Mouse (Mus musculus): Measurements from ENCODE around the gene Ccdc117. TPM values are rescaled to one million over a fixed set of nuclear protein-coding genes. Genes with fewer than 3 reads are reported as not detected.

Ccdc117 gene
- polyA plus RNA-seq, 1 experiment, result 9.0 TPM

- H3ac ChIP-seq (ENCODE audit: control insufficient read depth, insufficient read length), result no peak overlapping the region
- peaks cover 58% of the 10 kb centered on the region for H3K36me3 ChIP-seq (ENCODE audit: control insufficient read depth, insufficient read depth)
- no peak overlapping the region for H3K4me2 ChIP-seq (ENCODE audit: low read depth)
- no peaks in the 10 kb centered on the region for H3K79me2 ChIP-seq (ENCODE audit: control insufficient read depth, insufficient read depth)
- no peak overlapping the region for H3K4me3 ChIP-seq
- no peaks in the 10 kb centered on the region for H3K27me3 ChIP-seq (ENCODE audit: control insufficient read depth, insufficient read depth, insufficient read length)
- no peak for TF ChIP-seq MYOD1 (IDR thresholded peaks at IDR 0.05; ENCODE audit: control insufficient read depth in 1 of 3, insufficient read length in 2 of 3, low read depth in 2 of 3)
- no peak for TF ChIP-seq E2F4 (IDR thresholded peaks at IDR 0.05; ENCODE audit: insufficient read depth)
- TF ChIP-seq POLR2AphosphoS2 (IDR thresholded peaks at IDR 0.05; ENCODE audit: insufficient read length, low read depth), result no peak
- no peak for TF ChIP-seq REST (IDR thresholded peaks at IDR 0.05; ENCODE audit: insufficient read depth, insufficient read length)
Observed at GRCm38 (mm10) chr11:5530172-5530571, 11.8 kb downstream of the Ccdc117 start.

- H3ac ChIP-seq (ENCODE audit: control insufficient read depth, insufficient read length), result no peak overlapping the region
- no peak overlapping the region for H3K4me2 ChIP-seq (ENCODE audit: low read depth)
- H3K79me2 ChIP-seq (ENCODE audit: control insufficient read depth, insufficient read depth), result peaks cover 4% of the 10 kb centered on the region
- H3K36me3 ChIP-seq (ENCODE audit: control insufficient read depth, insufficient read depth), result peaks cover 64% of the 10 kb centered on the region
- TF ChIP-seq TCF3 (IDR thresholded peaks at IDR 0.05; ENCODE audit: insufficient read length, low read depth), result no peak
- TF ChIP-seq MYOG (IDR thresholded peaks at IDR 0.05; ENCODE audit: control insufficient read depth in 1 of 3, insufficient read depth in 1 of 3, insufficient read length in 2 of 3, low read depth in 2 of 3), result no peak
- no peak for TF ChIP-seq E2F4 (IDR thresholded peaks at IDR 0.05; ENCODE audit: insufficient read depth)
- no peak for TF ChIP-seq REST (IDR thresholded peaks at IDR 0.05; ENCODE audit: insufficient read depth, insufficient read length)
- TF ChIP-seq TCF12 (IDR thresholded peaks at IDR 0.05; ENCODE audit: insufficient read depth, poor library complexity, severe bottlenecking), result no peak
- TF ChIP-seq POLR2AphosphoS2 (IDR thresholded peaks at IDR 0.05; ENCODE audit: insufficient read length, low read depth), result no peak
- TF ChIP-seq SRF (IDR thresholded peaks at IDR 0.05; ENCODE audit: control insufficient read depth, insufficient read length, low read depth), result no peak
- no peak for TF ChIP-seq MAX (IDR thresholded peaks at IDR 0.05; ENCODE audit: low read depth)
- no peak for TF ChIP-seq CEBPB (IDR thresholded peaks at IDR 0.05; ENCODE audit: insufficient read depth, poor library complexity, severe bottlenecking)
- TF ChIP-seq USF1 (IDR thresholded peaks at IDR 0.05; ENCODE audit: low read depth), result no peak
- TF ChIP-seq MYOD1 (IDR thresholded peaks at IDR 0.05; ENCODE audit: control insufficient read depth in 1 of 3, insufficient read length in 2 of 3, low read depth in 2 of 3), result no peak
- no peak for TF ChIP-seq POLR2A (IDR thresholded peaks at IDR 0.05; ENCODE audit: insufficient read length, low read depth)
- no peak overlapping the region for H3K4me3 ChIP-seq
- no peaks in the 10 kb centered on the region for H3K27me3 ChIP-seq (ENCODE audit: control insufficient read depth, insufficient read depth, insufficient read length)
Observed at GRCm38 (mm10) chr11:5528841-5529240, 13.1 kb downstream of the Ccdc117 start.

DNA sequence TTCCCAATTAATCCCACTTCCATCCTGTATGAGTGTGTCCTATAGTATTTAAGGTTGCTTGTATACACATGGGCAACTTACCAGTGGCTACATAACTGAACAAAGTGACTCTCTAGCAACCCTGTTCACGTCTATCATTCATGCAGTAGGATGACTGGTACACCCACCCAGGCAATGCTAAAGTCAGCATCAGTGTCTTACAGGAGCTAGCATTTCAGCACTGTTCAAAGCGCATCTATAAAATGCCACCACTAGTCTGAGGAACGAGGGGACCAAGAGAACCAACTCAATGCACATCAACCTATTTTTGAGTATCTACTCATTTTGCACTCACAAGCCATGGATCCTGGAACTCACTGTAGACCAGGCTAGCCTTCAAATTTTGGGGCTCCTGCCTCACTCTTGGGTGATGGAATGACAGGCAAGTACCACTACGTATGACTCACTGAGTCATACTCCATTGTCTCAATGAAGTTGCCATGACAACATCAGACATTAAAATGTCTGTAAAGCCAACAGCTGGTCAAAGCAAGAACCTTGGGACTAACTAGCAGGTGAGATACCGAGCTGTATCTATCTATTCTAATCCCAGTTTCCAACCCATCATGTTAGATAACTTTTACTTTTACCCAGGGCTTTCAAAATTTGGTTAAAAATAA is 14.0 kb downstream of the Ccdc117 start:
- TF ChIP-seq MYOG (IDR thresholded peaks at IDR 0.05; ENCODE audit: control insufficient read depth in 1 of 3, insufficient read depth in 1 of 3, insufficient read length in 2 of 3, low read depth in 2 of 3), result no peak
- peak; percentile 81 for TF ChIP-seq POLR2AphosphoS2 (IDR thresholded peaks at IDR 0.05; ENCODE audit: insufficient read length, low read depth)
- TF ChIP-seq MAX (IDR thresholded peaks at IDR 0.05; ENCODE audit: low read depth), result no peak
- no peak for TF ChIP-seq SRF (IDR thresholded peaks at IDR 0.05; ENCODE audit: control insufficient read depth, insufficient read length, low read depth)
- TF ChIP-seq USF1 (IDR thresholded peaks at IDR 0.05; ENCODE audit: low read depth), result no peak
- no peak for TF ChIP-seq TCF12 (IDR thresholded peaks at IDR 0.05; ENCODE audit: insufficient read depth, poor library complexity, severe bottlenecking)
- TF ChIP-seq POLR2A (IDR thresholded peaks at IDR 0.05; ENCODE audit: insufficient read length, low read depth), result no peak
- TF ChIP-seq E2F4 (IDR thresholded peaks at IDR 0.05; ENCODE audit: insufficient read depth), result no peak
- no peak for TF ChIP-seq REST (IDR thresholded peaks at IDR 0.05; ENCODE audit: insufficient read depth, insufficient read length)
- TF ChIP-seq TCF3 (IDR thresholded peaks at IDR 0.05; ENCODE audit: insufficient read length, low read depth), result no peak
- peak; percentile 21; the same call in 1 of the 2 replicates for TF ChIP-seq CEBPB (IDR thresholded peaks at IDR 0.05; ENCODE audit: insufficient read depth, poor library complexity, severe bottlenecking)
- TF ChIP-seq MYOD1 (IDR thresholded peaks at IDR 0.05; ENCODE audit: control insufficient read depth in 1 of 3, insufficient read length in 2 of 3, low read depth in 2 of 3), result peak in 2 of 3 experiments; percentile 2 to 27
- H3K79me2 ChIP-seq (ENCODE audit: control insufficient read depth, insufficient read depth), result peaks cover 12% of the 10 kb centered on the region

DNA sequence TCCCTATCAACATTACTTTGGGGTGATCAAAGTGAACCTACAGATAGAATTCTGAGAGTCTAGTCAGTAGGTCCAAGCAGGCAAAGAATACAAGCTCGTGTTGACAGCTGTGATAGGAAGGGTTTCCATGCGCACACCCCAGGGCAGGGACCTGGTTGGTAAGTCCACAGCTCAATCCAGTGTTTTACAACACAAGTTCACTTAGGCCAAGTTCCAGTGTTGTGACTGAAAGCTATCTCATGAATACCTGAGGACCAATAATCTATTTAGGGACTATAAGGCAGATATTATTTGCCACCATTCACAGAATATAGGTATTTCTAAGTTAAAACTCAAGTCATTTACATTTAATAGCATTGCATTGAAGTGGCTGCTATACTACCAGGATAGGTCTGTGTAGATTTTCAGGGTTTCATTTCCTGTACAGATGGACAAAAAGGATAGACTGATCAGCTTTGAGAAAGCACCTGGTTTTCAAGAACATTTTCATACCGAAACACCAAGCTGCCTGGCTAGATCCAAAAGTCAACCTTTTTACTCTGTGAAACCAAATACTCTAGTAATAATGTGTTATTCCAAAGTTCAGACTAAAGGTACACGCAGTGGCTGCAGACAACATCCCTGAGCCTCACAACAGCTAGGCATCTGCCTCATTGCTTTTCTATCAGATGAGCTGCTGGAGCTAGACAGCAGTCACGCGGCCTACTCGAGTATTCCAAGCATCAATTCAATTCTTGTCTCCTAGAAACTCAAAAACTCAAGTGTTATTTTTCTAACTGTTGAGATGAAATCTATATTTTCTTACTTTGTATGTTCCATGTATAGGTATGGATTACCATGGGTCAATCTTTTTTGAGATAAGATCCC is 15.2 kb downstream of the Ccdc117 start:
- H3ac ChIP-seq (ENCODE audit: control insufficient read depth, insufficient read length), result no peak overlapping the region
- peaks cover 67% of the 10 kb centered on the region for H3K36me3 ChIP-seq (ENCODE audit: control insufficient read depth, insufficient read depth)
- TF ChIP-seq MYOD1 (IDR thresholded peaks at IDR 0.05; ENCODE audit: control insufficient read depth in 1 of 3, insufficient read length in 2 of 3, low read depth in 2 of 3) (no peak), POLR2AphosphoS2 (IDR thresholded peaks at IDR 0.05; ENCODE audit: insufficient read length, low read depth) (peak; percentile 98), POLR2A (IDR thresholded peaks at IDR 0.05; ENCODE audit: insufficient read length, low read depth) (peak; percentile 37)
- H3K4me2 ChIP-seq (ENCODE audit: low read depth), result no peak overlapping the region
- no peak overlapping the region for H3K4me3 ChIP-seq
- peaks cover 23% of the 10 kb centered on the region for H3K79me2 ChIP-seq (ENCODE audit: control insufficient read depth, insufficient read depth)
- H3K27me3 ChIP-seq (ENCODE audit: control insufficient read depth, insufficient read depth, insufficient read length), result no peaks in the 10 kb centered on the region

More for the DNA sequence above, 14.0 kb downstream of the Ccdc117 start:
- H3K4me3 ChIP-seq, result no peak overlapping the region
- H3ac ChIP-seq (ENCODE audit: control insufficient read depth, insufficient read length), result no peak overlapping the region
- H3K27me3 ChIP-seq (ENCODE audit: control insufficient read depth, insufficient read depth, insufficient read length), result no peaks in the 10 kb centered on the region
- peaks cover 67% of the 10 kb centered on the region for H3K36me3 ChIP-seq (ENCODE audit: control insufficient read depth, insufficient read depth)
- no peak overlapping the region for H3K4me2 ChIP-seq (ENCODE audit: low read depth)
